Mouse (Mus musculus): ENCODE measurements at regions not wholly inside any gene's neighbourhood (a gene's known extent, or its start where the extent isn't known, plus 50 kb on each side); places are given as distances from the start of the nearest gene placed in this dataset.
A peak's percentile ranks its signal among the peaks of the same experiment; 100 is the strongest.

DNA sequence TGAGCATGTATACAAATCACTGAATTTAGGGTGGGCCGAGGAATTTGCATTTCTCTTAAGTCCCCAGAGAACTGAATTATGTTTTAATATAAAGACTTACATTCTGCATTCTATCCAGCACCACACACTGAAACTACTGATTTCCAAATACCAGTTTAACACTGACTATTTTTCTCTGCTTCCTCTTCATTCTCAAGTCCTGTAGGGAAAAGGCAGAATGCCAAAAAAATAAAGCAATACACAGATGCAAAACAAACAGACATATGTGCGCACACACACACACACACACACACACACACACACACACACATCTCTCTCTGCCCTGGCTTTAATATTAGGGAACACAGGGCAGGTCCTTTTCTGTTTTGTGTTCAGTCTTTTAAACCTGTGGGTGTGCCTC is 79.6 kb upstream of the Cd93 start:
- WGBS, result 60% methylated on average over 2 of the region's 2 CpGs
- no peak for ATAC-seq (ENCODE audit: insufficient read depth, low FRiP score)
- H3K27me3 ChIP-seq (ENCODE audit: control insufficient read depth, insufficient read depth, low read length), result no peaks in the 10 kb centered on the region

DNA sequence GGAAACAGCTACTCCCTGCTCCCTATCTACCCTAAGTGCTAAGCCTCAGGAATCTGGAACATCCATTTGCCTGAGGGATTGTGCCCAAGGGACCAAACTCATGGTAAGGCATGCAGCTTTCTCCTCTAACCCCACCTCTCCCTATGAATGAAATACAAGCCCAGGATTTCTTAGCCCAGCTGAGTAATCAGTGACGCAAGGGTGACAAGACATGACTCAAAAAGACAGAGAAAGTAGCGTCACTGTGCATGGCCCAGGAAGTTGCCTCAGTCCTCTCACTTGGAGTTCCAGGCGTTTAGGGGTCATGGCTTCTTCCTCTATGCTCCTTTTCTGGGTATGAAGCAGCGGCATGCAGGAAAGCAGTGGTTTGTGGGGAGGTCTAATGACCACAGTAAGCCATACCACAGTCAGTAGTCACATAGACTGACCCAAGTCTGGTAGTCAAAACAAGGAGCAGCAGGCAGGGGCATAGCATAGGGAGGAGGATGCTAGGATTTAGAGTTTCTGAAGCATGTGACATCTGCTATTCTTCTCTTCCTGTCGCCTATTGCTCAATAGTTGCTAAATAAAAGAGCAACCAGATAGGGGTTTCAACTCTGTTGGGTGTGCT is 78.7 kb upstream of the Cd93 start:
- no peak for ATAC-seq (ENCODE audit: insufficient read depth, low FRiP score)

More for the DNA sequence above, 79.6 kb upstream of the Cd93 start:
- no peaks in the 10 kb centered on the region for H3K36me3 ChIP-seq (ENCODE audit: control insufficient read depth, insufficient read depth, low read length)
- no peak overlapping the region for H3K27ac ChIP-seq (ENCODE audit: low read length)
- no peaks in the 10 kb centered on the region for H3K9me3 ChIP-seq (replicated peaks; ENCODE audit: control insufficient read depth, low read length)
- no peak overlapping the region for H3K4me2 ChIP-seq (ENCODE audit: low read depth, low read length)
- H3K9ac ChIP-seq (ENCODE audit: low read length), result no peak overlapping the region
- peaks cover 7% of the 10 kb centered on the region; the same call in 1 of the 2 replicates for H3K4me1 ChIP-seq (ENCODE audit: control insufficient read depth, insufficient read depth, low read length)
- H3K4me3 ChIP-seq (replicated peaks; ENCODE audit: low read length), result no peak overlapping the region

DNA sequence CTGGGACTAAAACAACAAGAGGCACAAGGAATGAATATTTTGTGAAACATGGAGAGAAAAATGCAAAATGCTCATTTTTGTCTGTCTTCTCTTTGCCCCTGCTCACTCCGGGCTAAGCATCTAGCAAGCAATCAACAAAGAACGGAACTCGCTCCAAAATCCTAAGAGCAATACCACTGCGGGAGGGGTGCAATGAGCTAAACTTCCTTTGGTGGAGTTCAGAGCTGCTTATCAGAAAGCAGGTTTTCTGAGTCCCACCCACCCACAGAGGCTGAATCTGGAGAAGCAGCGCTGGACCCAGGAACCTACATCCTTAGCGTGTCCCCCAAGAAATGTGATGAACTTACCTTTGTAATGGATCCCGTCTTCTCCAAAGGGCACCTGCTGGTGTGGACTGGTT is 76.9 kb upstream of the Cd93 start:
- Histone ChIP-seq H3K4me3 (replicated peaks; ENCODE audit: low read length) (no peak overlapping the region), H3K4me1 (ENCODE audit: control insufficient read depth, insufficient read depth, low read length) (peaks cover 7% of the 10 kb centered on the region; the same call in 1 of the 2 replicates), H3K36me3 (ENCODE audit: control insufficient read depth, insufficient read depth, low read length) (no peaks in the 10 kb centered on the region), H3K27me3 (ENCODE audit: control insufficient read depth, insufficient read depth, low read length) (no peaks in the 10 kb centered on the region), H3K4me2 (ENCODE audit: low read depth, low read length) (no peak overlapping the region), H3K9me3 (replicated peaks; ENCODE audit: control insufficient read depth, low read length) (no peaks in the 10 kb centered on the region), H3K9ac (ENCODE audit: low read length) (no peak overlapping the region), H3K27ac (ENCODE audit: low read length) (no peak overlapping the region)
- WGBS, result 48% methylated on average over 7 of the region's 7 CpGs
- ATAC-seq (ENCODE audit: insufficient read depth, low FRiP score), result no peak

More for the DNA sequence above, 78.7 kb upstream of the Cd93 start:
- Histone ChIP-seq H3K4me1 (ENCODE audit: control insufficient read depth, insufficient read depth, low read length) (peaks cover 7% of the 10 kb centered on the region; the same call in 1 of the 2 replicates), H3K9me3 (replicated peaks; ENCODE audit: control insufficient read depth, low read length) (no peaks in the 10 kb centered on the region), H3K27me3 (ENCODE audit: control insufficient read depth, insufficient read depth, low read length) (no peaks in the 10 kb centered on the region), H3K27ac (ENCODE audit: low read length) (no peak overlapping the region), H3K4me3 (replicated peaks; ENCODE audit: low read length) (no peak overlapping the region), H3K9ac (ENCODE audit: low read length) (no peak overlapping the region), H3K4me2 (ENCODE audit: low read depth, low read length) (no peak overlapping the region), H3K36me3 (ENCODE audit: control insufficient read depth, insufficient read depth, low read length) (no peaks in the 10 kb centered on the region)
- 63% methylated on average over 5 of the region's 5 CpGs for WGBS

DNA sequence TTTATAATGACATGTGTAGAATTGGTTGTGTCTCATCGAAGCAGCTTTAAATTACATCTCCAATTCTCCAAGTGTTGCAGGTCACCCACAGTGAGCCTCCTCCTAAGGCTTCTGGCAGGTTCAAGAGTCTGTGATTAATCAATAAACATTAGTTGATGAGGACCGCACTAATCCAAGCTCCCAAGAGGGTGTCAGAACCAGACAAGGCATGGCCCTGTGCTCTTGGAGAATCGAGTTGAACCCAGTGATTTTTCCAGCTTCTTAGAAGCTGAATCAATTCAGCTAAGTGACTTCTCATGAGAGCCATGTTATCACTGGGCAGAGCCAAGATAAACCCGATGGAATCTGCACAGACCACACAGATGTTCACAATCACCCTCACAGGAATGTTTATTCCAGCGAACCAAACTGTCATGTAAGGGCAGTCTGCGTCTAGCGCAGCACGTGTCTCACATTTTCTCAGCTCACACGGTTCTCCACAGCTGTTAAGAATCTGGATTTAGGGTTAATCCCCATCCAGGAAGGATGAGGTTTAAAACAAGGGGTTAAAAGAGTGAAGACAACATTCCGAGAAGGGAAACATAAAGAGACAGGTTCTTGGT is 76.4 kb upstream of the Cd93 start:
- Histone ChIP-seq H3K4me3 (replicated peaks; ENCODE audit: low read length) (no peak overlapping the region), H3K4me1 (ENCODE audit: control insufficient read depth, insufficient read depth, low read length) (peaks cover 7% of the 10 kb centered on the region; the same call in 1 of the 2 replicates), H3K27ac (ENCODE audit: low read length) (no peak overlapping the region), H3K9me3 (replicated peaks; ENCODE audit: control insufficient read depth, low read length) (no peaks in the 10 kb centered on the region), H3K36me3 (ENCODE audit: control insufficient read depth, insufficient read depth, low read length) (no peaks in the 10 kb centered on the region), H3K4me2 (ENCODE audit: low read depth, low read length) (no peak overlapping the region), H3K27me3 (ENCODE audit: control insufficient read depth, insufficient read depth, low read length) (no peaks in the 10 kb centered on the region), H3K9ac (ENCODE audit: low read length) (no peak overlapping the region)
- WGBS, result 26% methylated on average over 10 of the region's 10 CpGs
- ATAC-seq (ENCODE audit: insufficient read depth, low FRiP score), result peak; percentile 56; the same call in 1 of the 2 replicates

DNA sequence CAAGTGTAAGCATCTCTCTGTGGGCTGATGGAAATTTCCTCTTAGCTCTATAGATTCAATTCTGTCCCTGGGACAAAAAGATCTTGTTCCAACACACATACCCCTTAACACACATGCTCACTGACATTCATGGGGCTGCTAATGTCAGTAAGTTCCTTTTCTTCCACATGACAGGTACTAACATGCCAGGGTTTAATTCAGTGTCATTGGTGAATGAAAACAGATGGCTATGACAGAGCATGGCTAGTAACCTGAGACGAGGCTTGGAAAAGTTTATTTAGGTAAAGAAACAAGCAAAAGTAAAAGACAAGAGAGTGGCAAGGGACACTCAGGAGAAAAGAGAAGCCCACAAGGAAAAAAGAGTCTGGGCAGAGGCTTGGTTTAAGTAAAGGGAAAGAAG is 74.5 kb upstream of the Cd93 start:
- no peak for ATAC-seq (ENCODE audit: insufficient read depth, low FRiP score)
- Histone ChIP-seq H3K36me3 (ENCODE audit: control insufficient read depth, insufficient read depth, low read length) (no peaks in the 10 kb centered on the region), H3K27ac (ENCODE audit: low read length) (no peak overlapping the region), H3K4me3 (replicated peaks; ENCODE audit: low read length) (no peak overlapping the region), H3K4me1 (ENCODE audit: control insufficient read depth, insufficient read depth, low read length) (peaks cover 7% of the 10 kb centered on the region; the same call in 1 of the 2 replicates), H3K4me2 (ENCODE audit: low read depth, low read length) (no peak overlapping the region), H3K9me3 (replicated peaks; ENCODE audit: control insufficient read depth, low read length) (no peaks in the 10 kb centered on the region), H3K27me3 (ENCODE audit: control insufficient read depth, insufficient read depth, low read length) (no peaks in the 10 kb centered on the region), H3K9ac (ENCODE audit: low read length) (no peak overlapping the region)
- WGBS, result 45% methylated on average over 1 of the region's 1 CpGs

DNA sequence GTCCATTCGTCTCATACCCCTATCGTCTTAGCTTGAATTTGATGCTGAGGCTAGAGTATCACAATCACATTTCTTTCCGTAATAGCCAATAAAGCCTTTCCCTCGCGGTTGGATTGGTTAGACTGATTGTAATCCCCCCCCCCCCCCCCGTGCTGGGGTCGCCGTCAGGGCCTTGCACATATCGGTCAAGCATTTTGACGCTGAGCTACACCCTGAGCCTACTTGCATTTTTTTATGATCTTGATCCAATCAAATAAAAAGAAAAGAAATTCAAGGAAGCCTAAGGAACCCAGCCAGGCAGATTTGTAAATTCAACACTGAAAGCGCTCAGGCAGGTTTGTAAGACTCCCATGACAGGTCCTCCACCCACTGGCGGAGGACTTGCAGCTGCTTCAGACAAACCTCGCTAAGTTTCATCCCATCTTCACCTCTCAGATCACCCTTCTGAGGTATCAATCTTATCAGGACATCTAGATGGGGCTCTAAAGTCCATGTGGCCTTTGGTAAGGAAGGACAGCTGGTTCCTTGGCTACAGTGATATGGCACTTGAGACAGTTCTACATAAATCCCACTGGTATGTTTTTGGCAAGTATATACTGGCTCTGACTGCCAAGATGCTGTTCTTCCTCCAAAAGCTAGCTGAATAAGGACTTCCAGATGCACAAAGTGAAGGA is 66.8 kb upstream of the Cd93 start:
- H3K4me2 ChIP-seq (ENCODE audit: low read depth, low read length), result no peak overlapping the region
- WGBS, result 54% methylated on average over 13 of the region's 13 CpGs
- H3K27me3 ChIP-seq (ENCODE audit: control insufficient read depth, insufficient read depth, low read length), result no peaks in the 10 kb centered on the region
- H3K36me3 ChIP-seq (ENCODE audit: control insufficient read depth, insufficient read depth, low read length), result no peaks in the 10 kb centered on the region
- no peaks in the 10 kb centered on the region for H3K9me3 ChIP-seq (replicated peaks; ENCODE audit: control insufficient read depth, low read length)
- H3K4me1 ChIP-seq (ENCODE audit: control insufficient read depth, insufficient read depth, low read length), result 0 out of 2 replicates have a peak, but pooled peaks cover 3% of the 10 kb centered on the region
- ATAC-seq (ENCODE audit: insufficient read depth, low FRiP score), result peak; percentile 78
- no peak overlapping the region for H3K9ac ChIP-seq (ENCODE audit: low read length)
- no peak overlapping the region for H3K4me3 ChIP-seq (replicated peaks; ENCODE audit: low read length)
- H3K27ac ChIP-seq (ENCODE audit: low read length), result peak overlapping the region; percentile 70; the same call in 1 of the 2 replicates

DNA sequence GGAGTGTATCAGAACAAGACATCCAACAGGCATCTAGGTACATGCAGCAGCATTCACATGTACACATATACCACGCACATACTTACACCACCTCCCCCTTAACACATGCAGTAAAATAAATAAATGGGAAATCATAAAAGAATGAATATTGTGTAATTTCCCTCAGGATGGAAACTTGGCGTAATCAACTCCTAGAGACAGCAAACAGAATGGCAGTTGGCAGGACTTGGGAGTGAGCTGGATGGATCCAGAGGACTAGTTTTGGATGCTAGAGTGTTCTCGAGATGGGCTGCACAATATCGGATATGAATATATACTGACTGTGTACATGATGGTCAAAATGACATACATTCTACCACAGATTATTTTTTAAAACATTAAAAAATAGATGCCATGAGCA is 66.0 kb upstream of the Cd93 start:
- H3K4me1 ChIP-seq (ENCODE audit: control insufficient read depth, insufficient read depth, low read length), result 0 out of 2 replicates have a peak, but pooled peaks cover 3% of the 10 kb centered on the region
- WGBS, result 80% methylated on average over 4 of the region's 4 CpGs
- no peak overlapping the region for H3K4me2 ChIP-seq (ENCODE audit: low read depth, low read length)
- no peak overlapping the region for H3K4me3 ChIP-seq (replicated peaks; ENCODE audit: low read length)
- H3K9ac ChIP-seq (ENCODE audit: low read length), result no peak overlapping the region
- no peaks in the 10 kb centered on the region for H3K9me3 ChIP-seq (replicated peaks; ENCODE audit: control insufficient read depth, low read length)
- no peaks in the 10 kb centered on the region for H3K27me3 ChIP-seq (ENCODE audit: control insufficient read depth, insufficient read depth, low read length)
- no peaks in the 10 kb centered on the region for H3K36me3 ChIP-seq (ENCODE audit: control insufficient read depth, insufficient read depth, low read length)
- no peak for ATAC-seq (ENCODE audit: insufficient read depth, low FRiP score)
- peak overlapping the region; percentile 70; the same call in 1 of the 2 replicates for H3K27ac ChIP-seq (ENCODE audit: low read length)

DNA sequence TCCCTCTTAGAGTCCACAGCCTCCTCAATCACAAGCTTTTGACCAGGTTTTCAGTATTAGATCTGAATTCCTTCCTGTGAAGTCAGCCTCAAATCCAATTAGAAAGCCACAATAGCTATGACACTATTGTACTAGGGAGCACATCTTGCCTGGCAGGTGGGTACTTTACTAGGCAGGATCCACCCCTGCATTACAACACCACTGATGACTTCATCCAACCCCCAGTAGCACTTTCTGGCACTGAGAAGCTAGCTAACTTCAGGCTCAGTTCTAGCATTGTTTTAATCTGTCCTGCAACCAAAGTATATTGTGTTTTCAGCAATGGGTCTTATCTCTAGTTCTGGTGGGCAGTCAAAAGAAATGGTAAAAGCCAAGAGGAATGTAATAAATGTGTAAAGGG is 64.2 kb upstream of the Cd93 start:
- Histone ChIP-seq H3K27me3 (ENCODE audit: control insufficient read depth, insufficient read depth, low read length) (no peaks in the 10 kb centered on the region), H3K27ac (ENCODE audit: low read length) (no peak overlapping the region), H3K9ac (ENCODE audit: low read length) (no peak overlapping the region), H3K4me3 (replicated peaks; ENCODE audit: low read length) (no peak overlapping the region), H3K4me2 (ENCODE audit: low read depth, low read length) (no peak overlapping the region), H3K36me3 (ENCODE audit: control insufficient read depth, insufficient read depth, low read length) (no peaks in the 10 kb centered on the region), H3K9me3 (replicated peaks; ENCODE audit: control insufficient read depth, low read length) (no peaks in the 10 kb centered on the region), H3K4me1 (ENCODE audit: control insufficient read depth, insufficient read depth, low read length) (0 out of 2 replicates have a peak, but pooled peaks cover 3% of the 10 kb centered on the region)
- no peak for ATAC-seq (ENCODE audit: insufficient read depth, low FRiP score)

DNA sequence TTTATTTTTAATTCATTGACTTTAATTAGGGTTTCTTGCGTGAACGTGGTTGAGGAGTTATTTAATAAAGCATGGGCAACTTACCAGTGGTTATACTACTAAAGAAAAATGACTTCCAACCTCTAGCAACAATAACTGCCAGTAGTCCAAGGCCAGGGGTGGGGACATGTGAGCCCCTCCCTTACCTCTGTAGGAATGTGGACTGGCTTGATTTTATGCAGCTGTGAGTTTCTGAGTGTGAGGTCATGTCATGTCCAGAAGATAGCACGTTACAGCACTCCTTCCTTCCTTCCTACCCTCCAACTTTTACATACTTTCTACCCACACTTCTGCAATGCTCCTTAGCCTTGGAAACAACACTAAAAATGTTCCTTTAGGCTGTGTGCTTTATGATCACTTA is 63.6 kb upstream of the Cd93 start:
- Histone ChIP-seq H3K36me3 (ENCODE audit: control insufficient read depth, insufficient read depth, low read length) (no peaks in the 10 kb centered on the region), H3K27ac (ENCODE audit: low read length) (no peak overlapping the region), H3K4me3 (replicated peaks; ENCODE audit: low read length) (no peak overlapping the region), H3K9ac (ENCODE audit: low read length) (no peak overlapping the region), H3K27me3 (ENCODE audit: control insufficient read depth, insufficient read depth, low read length) (no peaks in the 10 kb centered on the region), H3K4me1 (ENCODE audit: control insufficient read depth, insufficient read depth, low read length) (0 out of 2 replicates have a peak, but pooled peaks cover 3% of the 10 kb centered on the region), H3K4me2 (ENCODE audit: low read depth, low read length) (no peak overlapping the region), H3K9me3 (replicated peaks; ENCODE audit: control insufficient read depth, low read length) (no peaks in the 10 kb centered on the region)
- no peak for ATAC-seq (ENCODE audit: insufficient read depth, low FRiP score)
- 63% methylated on average over 3 of the region's 3 CpGs for WGBS

Measured in stomach, embryonic 16.5 days (tissue).